Mouse (Mus musculus): ENCODE data around the gene Ankrd39. TPM values are rescaled to one million over a fixed set of nuclear protein-coding genes. Genes with fewer than 3 reads are reported as not detected.
A peak's percentile ranks its signal among the peaks of the same experiment; 100 is the strongest.

Gene Ankrd39
- total and polyA plus RNA-seq, 3 experiments = 6.2 to 11.1 (median 6.3) TPM

DNA sequence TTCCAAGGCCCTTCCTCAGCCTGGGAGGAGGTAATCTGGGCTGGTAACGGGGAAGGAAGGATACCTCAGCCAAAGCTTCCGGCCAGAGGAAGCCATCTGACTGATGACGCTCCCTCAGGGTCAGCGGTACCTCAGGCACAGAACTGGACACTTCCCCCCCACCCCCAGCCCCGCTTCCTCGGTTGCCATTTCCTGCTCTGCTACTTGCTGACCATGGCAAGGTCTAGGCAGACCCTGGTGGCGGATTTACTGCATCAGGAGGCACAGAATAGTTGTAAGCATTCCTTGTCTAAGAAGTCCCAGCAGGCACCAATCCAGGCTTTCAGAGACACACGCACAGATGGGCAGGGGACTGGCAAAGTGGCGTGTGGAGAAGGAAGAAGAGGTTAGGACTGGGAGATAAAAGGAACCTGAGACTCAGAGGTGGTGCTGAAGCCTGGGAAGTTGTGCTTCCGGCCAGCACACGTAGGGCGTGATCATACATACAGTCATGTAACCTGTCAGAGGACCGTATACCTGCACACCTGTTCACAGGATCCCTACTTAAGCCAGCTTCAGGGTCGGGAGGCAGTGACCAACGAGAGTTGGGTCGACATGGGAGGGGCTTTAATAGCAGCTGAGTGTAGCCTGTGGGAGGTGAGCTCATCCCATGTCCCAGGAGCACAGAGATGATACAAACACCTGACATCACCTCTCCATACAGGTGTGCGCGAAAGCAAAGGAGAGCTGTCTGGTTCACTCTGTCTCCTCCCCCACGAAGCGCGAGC, 7.6 kb upstream of the Ankrd39 start:
- H3K4me1 ChIP-seq (ENCODE audit: control insufficient read depth, insufficient read depth, low read length) = peaks cover 6% of the 10 kb centered on the region
- TF ChIP-seq EP300 (IDR thresholded peaks at IDR 0.05; ENCODE audit: insufficient read depth, low read depth, low read length) = no peak
- TF ChIP-seq POLR2A (IDR thresholded peaks at IDR 0.05; ENCODE audit: insufficient read depth, low read depth, low read length) = 0 out of 2 replicates have a peak, but pooled peaks have one; percentile 15
- H3K27me3 ChIP-seq (ENCODE audit: control insufficient read depth, insufficient read depth, low read length) = no peaks in the 10 kb centered on the region
- no peak overlapping the region for H3K9ac ChIP-seq (ENCODE audit: low read depth, low read length)
- H3K79me2 ChIP-seq (replicated peaks; ENCODE audit: control insufficient read depth, insufficient read depth, low read length) = peaks cover 3% of the 10 kb centered on the region; the same call in 1 of the 2 replicates
- peak overlapping the region; percentile 99 for H3K27ac ChIP-seq
- intact Hi-C loops (cut with DNase I) = loop anchor here (2.0 kb wide), 1 partner anchor 34 kb away; no protein-coding TSS in a partner anchor
- WGBS = 55% methylated on average over 21 of the region's 21 CpGs
- peak overlapping the region; percentile 98 for H3K4me3 ChIP-seq
- H3K36me3 ChIP-seq (ENCODE audit: control insufficient read depth, insufficient read depth, low read length) = no peaks in the 10 kb centered on the region
- DNase-seq = peak in 1 of 2 experiments; percentile 49

DNA sequence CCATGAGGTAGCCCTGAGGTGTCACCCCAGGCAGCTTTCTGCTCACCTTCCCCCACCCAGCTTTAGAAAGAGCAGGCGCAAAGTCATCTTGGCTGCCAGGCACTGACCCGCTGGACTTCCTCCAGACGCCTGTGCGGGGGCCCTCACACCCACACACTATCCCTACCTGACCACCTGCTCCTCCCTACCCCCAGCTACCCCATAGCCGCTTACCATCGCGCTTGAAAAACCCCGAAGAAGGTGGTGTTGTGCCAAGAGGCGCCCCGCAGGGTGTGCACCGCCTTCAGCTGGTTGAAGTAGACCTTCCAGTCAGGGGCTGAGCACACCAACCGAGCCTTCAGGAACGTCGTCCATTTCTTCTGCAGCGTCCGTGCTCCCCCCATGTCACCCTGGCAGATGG, 5.3 kb upstream of the Ankrd39 start:
- 84% methylated on average over 16 of the region's 16 CpGs for WGBS
- Histone ChIP-seq H3K4me3 (no peak overlapping the region), H3K36me3 (ENCODE audit: control insufficient read depth, insufficient read depth, low read length) (no peaks in the 10 kb centered on the region), H3K4me1 (ENCODE audit: control insufficient read depth, insufficient read depth, low read length) (peaks cover 6% of the 10 kb centered on the region), H3K27me3 (ENCODE audit: control insufficient read depth, insufficient read depth, low read length) (no peaks in the 10 kb centered on the region), H3K79me2 (replicated peaks; ENCODE audit: control insufficient read depth, insufficient read depth, low read length) (peaks cover 3% of the 10 kb centered on the region; the same call in 1 of the 2 replicates), H3K9ac (ENCODE audit: low read depth, low read length) (no peak overlapping the region), H3K27ac (no peak overlapping the region)
- intact Hi-C loops (cut with DNase I) = no loop called here
- DNase-seq = no peak
- TF ChIP-seq EP300 (IDR thresholded peaks at IDR 0.05; ENCODE audit: insufficient read depth, low read depth, low read length) (no peak), POLR2A (IDR thresholded peaks at IDR 0.05; ENCODE audit: insufficient read depth, low read depth, low read length) (no peak), CTCF (IDR thresholded peaks at IDR 0.05) (no peak)

GRCm38 (mm10) chr1:36551904-36552303, 4.7 kb upstream of the Ankrd39 start:
- peaks cover 8% of the 10 kb centered on the region for H3K4me1 ChIP-seq (ENCODE audit: control insufficient read depth, insufficient read depth, low read length)
- DNase-seq = no peak
- H3K4me3 ChIP-seq = no peak overlapping the region
- no peak overlapping the region for H3K27ac ChIP-seq
- peaks cover 3% of the 10 kb centered on the region; the same call in 1 of the 2 replicates for H3K79me2 ChIP-seq (replicated peaks; ENCODE audit: control insufficient read depth, insufficient read depth, low read length)
- H3K9ac ChIP-seq (ENCODE audit: low read depth, low read length) = no peak overlapping the region
- 82% methylated on average over 17 of the region's 17 CpGs for WGBS
- H3K27me3 ChIP-seq (ENCODE audit: control insufficient read depth, insufficient read depth, low read length) = no peaks in the 10 kb centered on the region
- intact Hi-C loops (cut with DNase I) = no loop called here
- TF ChIP-seq POLR2A (IDR thresholded peaks at IDR 0.05; ENCODE audit: insufficient read depth, low read depth, low read length) (no peak), EP300 (IDR thresholded peaks at IDR 0.05; ENCODE audit: insufficient read depth, low read depth, low read length) (no peak), CTCF (IDR thresholded peaks at IDR 0.05) (no peak)
- no peaks in the 10 kb centered on the region for H3K36me3 ChIP-seq (ENCODE audit: control insufficient read depth, insufficient read depth, low read length)

DNA sequence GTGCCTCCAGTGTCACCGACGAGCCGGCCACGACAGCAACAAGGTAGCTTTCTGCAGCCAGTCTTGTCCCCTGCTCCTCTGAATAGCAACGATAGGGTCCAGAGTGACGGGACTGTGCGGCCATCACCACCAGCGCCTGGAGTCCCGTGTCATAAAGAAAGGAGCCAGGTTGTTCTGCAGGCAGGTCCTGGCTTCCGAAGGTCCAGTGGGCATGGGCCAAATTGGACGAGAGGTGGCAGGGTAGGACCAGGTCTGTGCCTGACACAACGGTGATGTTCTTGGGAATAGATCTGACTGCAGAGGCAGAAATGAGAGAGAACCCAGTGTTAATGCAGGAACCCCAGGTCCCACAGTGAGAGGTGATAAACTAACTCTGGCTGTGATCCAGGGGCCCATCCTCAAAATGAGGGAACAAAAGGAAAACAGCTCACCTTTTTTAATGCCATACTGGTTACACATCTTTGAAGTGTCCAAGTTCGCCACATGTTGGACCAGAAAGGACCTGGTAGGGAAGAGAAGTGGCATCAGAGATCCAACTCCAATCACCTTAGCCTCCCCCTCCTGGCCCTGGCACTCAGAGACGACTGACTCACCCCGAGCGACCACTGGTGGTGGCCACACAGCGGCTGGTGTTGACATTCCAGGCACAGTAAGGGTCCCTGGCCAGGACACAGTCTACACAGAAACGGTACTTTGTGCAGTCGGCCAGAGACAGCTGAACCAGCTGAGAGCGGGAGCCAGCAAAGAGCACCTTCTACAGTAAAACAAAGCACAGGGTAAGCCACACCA, 3.0 kb upstream of the Ankrd39 start:
- H3K79me2 ChIP-seq (replicated peaks; ENCODE audit: control insufficient read depth, insufficient read depth, low read length) = peaks cover 3% of the 10 kb centered on the region; the same call in 1 of the 2 replicates
- DNase-seq = no peak
- 77% methylated on average over 20 of the region's 20 CpGs for WGBS
- H3K27me3 ChIP-seq (ENCODE audit: control insufficient read depth, insufficient read depth, low read length) = no peaks in the 10 kb centered on the region
- no peak overlapping the region for H3K4me3 ChIP-seq
- no peak overlapping the region for H3K27ac ChIP-seq
- intact Hi-C loops (cut with DNase I) = no loop called here
- H3K9ac ChIP-seq (ENCODE audit: low read depth, low read length) = no peak overlapping the region
- peak; percentile 32 for TF ChIP-seq CTCF (IDR thresholded peaks at IDR 0.05)
- no peak for TF ChIP-seq POLR2A (IDR thresholded peaks at IDR 0.05; ENCODE audit: insufficient read depth, low read depth, low read length)
- peaks cover 8% of the 10 kb centered on the region for H3K4me1 ChIP-seq (ENCODE audit: control insufficient read depth, insufficient read depth, low read length)
- no peaks in the 10 kb centered on the region for H3K36me3 ChIP-seq (ENCODE audit: control insufficient read depth, insufficient read depth, low read length)

- H3K4me1 ChIP-seq (ENCODE audit: control insufficient read depth, insufficient read depth, low read length) = peaks cover 3% of the 10 kb centered on the region
- H3K79me2 ChIP-seq (replicated peaks; ENCODE audit: control insufficient read depth, insufficient read depth, low read length) = peaks cover 3% of the 10 kb centered on the region; the same call in 1 of the 2 replicates
- intact Hi-C loops (cut with DNase I) = no loop called here
- TF ChIP-seq CTCF (IDR thresholded peaks at IDR 0.05) = no peak
- no peak for TF ChIP-seq EP300 (IDR thresholded peaks at IDR 0.05; ENCODE audit: insufficient read depth, low read depth, low read length)
- no peak for TF ChIP-seq POLR2A (IDR thresholded peaks at IDR 0.05; ENCODE audit: insufficient read depth, low read depth, low read length)
- H3K27me3 ChIP-seq (ENCODE audit: control insufficient read depth, insufficient read depth, low read length) = no peaks in the 10 kb centered on the region
- no peaks in the 10 kb centered on the region for H3K36me3 ChIP-seq (ENCODE audit: control insufficient read depth, insufficient read depth, low read length)
- H3K4me3 ChIP-seq = no peak overlapping the region
- WGBS = 84% methylated on average over 18 of the region's 18 CpGs
- DNase-seq = no peak
- H3K9ac ChIP-seq (ENCODE audit: low read depth, low read length) = no peak overlapping the region
- H3K27ac ChIP-seq = no peak overlapping the region
Measured at GRCm38 (mm10) chr1:36549491-36549890, 2.2 kb upstream of the Ankrd39 start.
